Mouse (Mus musculus) cerebellum, adult 2 months (tissue): ENCODE data around the gene Grk3. TPM values are rescaled to one million over a fixed set of nuclear protein-coding genes. Genes with fewer than 3 reads are reported as not detected.

Experiments
- DNase-seq, 2 experiments: peaks; one replicate each; pipeline ENCODE4 v3.0.0; 2021
- H3K27ac ChIP-seq: fragments of 200-500 bp; 2 replicates; pipeline ENCODE4 v1.5.1; 2012; ENCODE audit warnings: low read length, control low read depth, inconsistent platforms; ENCODE audit not compliant: insufficient read depth
- H3K27me3 ChIP-seq: fragments of 200-500 bp; 2 replicates; pipeline ENCODE4 v1.6.1; 2012; ENCODE audit warnings: inconsistent platforms, mild to moderate bottlenecking, low read length, moderate library complexity; ENCODE audit not compliant: control insufficient read depth, insufficient read depth
- H3K4me1 ChIP-seq: fragments of 200-500 bp; 2 replicates; pipeline ENCODE4 v1.6.1; 2011; ENCODE audit warnings: low read length; ENCODE audit not compliant: control insufficient read depth, insufficient read depth
- H3K4me3 ChIP-seq: fragments of 200-500 bp; replicated peaks from 2 replicates; pipeline ENCODE3; 2011; ENCODE audit warnings: mild to moderate bottlenecking, low read depth, low read length, control low read depth; ENCODE audit not compliant: insufficient read depth
- CTCF ChIP-seq: fragments of 200-500 bp; IDR thresholded peaks from 2 replicates; pipeline ENCODE4 v1.5.1; 2011; ENCODE audit warnings: low read depth, mild to moderate bottlenecking, control low read depth, low read length, moderate library complexity, borderline replicate concordance; ENCODE audit not compliant: insufficient read depth
- POLR2A ChIP-seq: fragments of 200-500 bp; IDR thresholded peaks from 2 replicates; pipeline ENCODE4 v1.6.1; 2011; ENCODE audit warnings: low read length, control low read depth, borderline replicate concordance; ENCODE audit not compliant: insufficient read depth
- WGBS: fragments of 180-500 bp; shearing (Covaris S2); methylation state at CpG from one replicate; pipeline ENCODE4 v1.1.7; 2018; 5-methylcytosine and 5-hydroxymethylcytosine counted together
- polyA plus RNA-seq: library from polyadenylated mRNA; depleted of rRNA; stranded (reverse); fragments of >200 nt; gene quantifications from 2 replicates; pipeline ENCODE4 v1.2.3, GENCODE M21; 2012

The Grk3 gene
- polyA plus RNA-seq, 1 experiment: 58.0 TPM

DNA sequence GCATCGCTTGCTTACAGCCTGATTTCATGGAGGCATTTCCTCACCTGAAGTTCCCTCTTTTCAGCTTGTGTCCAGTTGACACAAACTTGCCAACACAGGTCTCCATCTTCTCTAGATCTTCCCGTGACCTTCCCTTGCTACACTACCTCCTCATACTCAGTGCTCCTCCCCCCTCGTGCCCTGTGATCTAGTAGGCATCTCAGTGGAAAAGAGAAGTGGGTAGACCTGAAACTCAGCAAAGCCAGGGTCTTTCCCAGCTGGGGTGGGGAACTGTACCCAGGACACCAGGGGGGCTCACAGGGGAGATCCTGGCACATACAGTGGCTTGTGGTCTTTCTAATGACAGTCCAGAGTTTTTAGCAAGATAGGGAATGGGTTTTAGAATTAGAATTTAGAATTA is 64.7 kb downstream of the Grk3 start:
- Histone ChIP-seq H3K4me3 (no peak overlapping the region), H3K27me3 (no peaks in the 10 kb centered on the region), H3K27ac (no peak overlapping the region), H3K4me1 (peaks cover 7% of the 10 kb centered on the region)
- 90% methylated on average over 3 of the region's 3 CpGs for WGBS
- no peak for DNase-seq
- no peak for TF ChIP-seq POLR2A
- no peak for TF ChIP-seq CTCF

DNA sequence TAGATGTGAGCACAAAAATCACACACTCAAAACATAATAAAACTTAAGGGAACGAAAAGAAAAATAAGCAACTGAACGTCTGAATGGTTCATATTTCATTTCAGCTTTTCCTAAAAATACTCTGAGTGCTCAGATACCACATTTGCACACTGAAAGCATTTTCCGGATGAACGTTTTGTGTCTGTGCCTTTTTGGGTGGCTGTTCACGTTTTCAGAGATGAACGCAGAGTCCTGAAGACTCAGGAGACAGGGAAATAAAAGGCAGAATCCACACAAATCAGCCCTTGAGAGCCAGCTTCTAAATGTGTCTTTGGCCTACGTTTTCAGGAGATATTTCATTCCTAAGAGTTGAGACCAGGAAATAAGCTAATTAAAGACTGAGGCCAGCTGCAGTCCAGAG is 69.7 kb downstream of the Grk3 start:
- WGBS: 85% methylated on average over 7 of the region's 7 CpGs
- Histone ChIP-seq H3K27me3 (no peaks in the 10 kb centered on the region), H3K4me1 (peaks cover 11% of the 10 kb centered on the region), H3K4me3 (no peak overlapping the region), H3K27ac (no peak overlapping the region)
- no peak for DNase-seq
- no peak for TF ChIP-seq CTCF
- no peak for TF ChIP-seq POLR2A

DNA sequence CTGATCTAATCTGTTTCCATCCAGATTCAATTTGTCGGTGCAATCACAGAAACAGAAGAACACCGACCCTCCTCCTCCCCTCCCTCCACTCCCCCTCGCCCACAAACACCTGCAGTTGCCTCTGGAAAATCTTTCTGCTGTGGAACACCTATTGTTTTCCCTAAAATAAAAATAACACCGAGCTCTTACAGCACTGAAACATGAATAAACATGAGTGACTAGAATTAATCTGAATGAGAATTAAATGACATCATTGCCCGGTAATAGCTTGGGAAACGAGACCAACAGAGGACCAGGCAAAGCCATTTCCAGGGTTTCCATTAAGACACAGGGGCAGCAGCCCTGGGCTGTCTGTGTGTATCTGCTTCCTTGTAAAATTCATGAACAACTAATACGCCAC is 73.3 kb downstream of the Grk3 start:
- Histone ChIP-seq H3K4me3 (no peak overlapping the region), H3K4me1 (peaks cover 11% of the 10 kb centered on the region), H3K27ac (no peak overlapping the region), H3K27me3 (no peaks in the 10 kb centered on the region)
- no peak for TF ChIP-seq CTCF
- no peak for TF ChIP-seq POLR2A
- DNase-seq: no peak
- 68% methylated on average over 7 of the region's 7 CpGs for WGBS

DNA sequence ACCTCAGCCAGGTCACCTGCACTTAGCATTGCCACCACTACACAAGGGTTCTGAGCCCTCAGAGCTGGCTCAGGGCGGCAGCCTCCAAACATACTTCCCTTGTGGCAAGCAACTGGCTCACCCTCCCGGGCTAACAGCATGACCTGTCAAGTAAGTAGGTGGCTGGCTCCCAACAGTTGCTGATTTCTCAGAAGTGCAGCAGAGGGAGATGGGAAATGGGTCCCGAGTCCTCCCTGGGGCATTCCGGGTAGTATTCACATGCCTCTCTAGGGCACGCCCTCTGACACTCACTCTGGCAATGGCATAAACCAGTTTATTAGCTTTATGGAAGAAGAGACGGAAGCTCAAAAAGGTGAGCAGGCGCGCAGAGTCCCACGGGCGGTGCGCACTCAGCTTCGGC is 74.6 kb downstream of the Grk3 start:
- 89% methylated on average over 12 of the region's 12 CpGs for WGBS
- no peak for DNase-seq
- no peak overlapping the region for H3K27ac ChIP-seq
- no peak overlapping the region for H3K4me3 ChIP-seq
- H3K27me3 ChIP-seq: no peaks in the 10 kb centered on the region
- peaks cover 11% of the 10 kb centered on the region for H3K4me1 ChIP-seq
- TF ChIP-seq CTCF: no peak
- no peak for TF ChIP-seq POLR2A

DNA sequence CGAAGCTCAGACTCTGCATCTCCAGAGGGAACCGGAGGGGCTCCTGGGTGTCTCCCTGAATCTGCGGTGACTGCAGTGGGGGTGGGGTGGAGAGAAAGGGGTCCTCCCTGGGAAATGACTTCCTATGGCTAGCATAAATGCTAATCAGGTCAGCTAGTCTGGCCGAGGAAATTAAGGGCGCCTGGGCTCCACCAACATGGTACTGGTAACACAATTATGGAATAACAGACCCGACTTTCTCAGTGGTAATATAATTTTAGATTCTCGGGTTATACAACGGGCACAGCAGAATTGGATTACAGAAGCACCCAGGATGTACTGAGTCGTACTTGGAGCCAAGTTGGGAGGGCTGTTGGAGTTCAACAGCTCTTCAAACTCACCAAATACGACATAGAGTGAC is 79.0 kb downstream of the Grk3 start:
- H3K27me3 ChIP-seq: no peaks in the 10 kb centered on the region
- H3K4me1 ChIP-seq: peaks cover 2% of the 10 kb centered on the region; the same call in 1 of the 2 replicates
- no peak overlapping the region for H3K27ac ChIP-seq
- no peak for TF ChIP-seq POLR2A
- TF ChIP-seq CTCF: no peak
- 75% methylated on average over 10 of the region's 10 CpGs for WGBS
- no peak overlapping the region for H3K4me3 ChIP-seq
- no peak for DNase-seq

DNA sequence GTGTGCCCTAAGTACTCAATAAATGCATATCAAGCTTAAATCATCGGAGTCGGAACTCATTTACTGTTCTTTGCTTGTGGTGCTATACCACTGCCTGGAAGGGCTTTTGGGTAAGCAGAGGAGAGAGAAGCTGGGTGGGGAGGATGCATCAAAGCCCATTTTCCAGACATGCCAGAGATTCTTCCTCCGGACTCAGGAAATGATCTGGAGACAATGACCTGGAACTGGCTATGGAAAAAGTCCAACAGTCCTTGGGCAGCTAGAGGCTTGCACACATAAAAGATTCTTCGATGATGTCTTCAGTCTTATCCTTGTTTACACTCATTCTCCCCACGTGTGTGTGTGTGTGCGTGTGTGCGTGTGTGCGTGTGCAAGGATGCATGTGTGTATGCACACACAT is 80.2 kb downstream of the Grk3 start:
- no peak for TF ChIP-seq POLR2A
- TF ChIP-seq CTCF: no peak
- Histone ChIP-seq H3K27ac (no peak overlapping the region), H3K27me3 (no peaks in the 10 kb centered on the region), H3K4me3 (no peak overlapping the region), H3K4me1 (peaks cover 2% of the 10 kb centered on the region; the same call in 1 of the 2 replicates)
- 89% methylated on average over 8 of the region's 8 CpGs for WGBS
- no peak for DNase-seq

DNA sequence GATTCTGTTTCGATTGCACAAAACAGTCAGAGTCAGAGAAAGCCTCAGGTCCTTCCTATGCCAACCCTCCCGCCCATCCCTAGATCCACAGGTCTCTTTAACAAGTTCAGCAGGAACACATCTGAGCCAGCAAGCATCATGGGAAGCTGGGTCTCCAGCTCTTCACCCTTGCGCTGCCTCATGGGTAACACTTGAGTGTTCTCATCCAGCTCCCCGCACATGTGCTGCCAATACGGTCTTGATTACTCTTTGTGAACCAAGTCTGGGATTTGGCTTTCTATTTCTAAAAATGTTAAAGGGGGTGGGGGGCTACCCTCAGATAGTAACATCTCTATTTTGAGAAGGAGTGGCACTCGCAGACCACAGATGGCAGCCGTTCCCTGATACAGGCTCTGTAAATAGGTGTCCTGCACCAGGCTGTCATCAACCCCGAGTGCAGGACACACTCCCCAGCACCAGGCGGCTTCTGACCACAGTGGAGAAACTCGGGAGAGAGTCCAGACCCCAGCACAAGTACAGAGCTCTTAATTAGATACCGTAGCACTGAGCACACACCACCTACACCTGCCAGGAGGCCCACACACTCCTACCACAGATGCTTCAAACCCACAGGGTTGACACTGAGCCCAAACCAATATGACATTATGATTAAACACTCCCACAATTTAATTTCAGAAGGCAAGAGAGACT is 82.6 kb downstream of the Grk3 start:
- TF ChIP-seq CTCF (no peak), POLR2A (no peak)
- peaks cover 2% of the 10 kb centered on the region; the same call in 1 of the 2 replicates for H3K4me1 ChIP-seq
- DNase-seq: no peak
- 70% methylated on average over 11 of the region's 11 CpGs for WGBS
- H3K27me3 ChIP-seq: no peaks in the 10 kb centered on the region
- H3K27ac ChIP-seq: no peak overlapping the region
- H3K4me3 ChIP-seq: no peak overlapping the region

DNA sequence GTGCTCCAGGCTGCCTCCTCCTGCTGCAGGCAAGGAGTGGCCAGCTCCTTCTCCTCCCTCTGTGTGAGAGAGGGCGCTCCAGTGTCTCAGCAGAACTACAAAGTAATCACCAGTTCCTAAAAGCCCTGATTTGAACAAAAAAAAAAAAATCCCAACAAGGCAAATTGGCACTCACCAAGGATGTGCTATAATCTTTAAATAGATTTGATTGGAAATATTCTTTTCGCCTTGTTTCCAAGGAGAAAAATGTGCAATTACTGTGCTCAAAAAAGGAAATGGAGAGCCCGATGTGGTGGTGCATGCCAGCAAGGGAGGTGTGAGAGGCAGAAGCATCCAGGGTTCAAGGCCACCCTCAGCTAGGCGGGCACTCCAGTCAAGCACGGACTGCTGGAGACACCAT is 83.7 kb downstream of the Grk3 start:
- WGBS: 85% methylated on average over 5 of the region's 5 CpGs
- no peak overlapping the region for H3K27ac ChIP-seq

More for the DNA sequence above, 83.7 kb downstream of the Grk3 start:
- Histone ChIP-seq H3K27me3 (no peaks in the 10 kb centered on the region), H3K4me1 (peaks cover 2% of the 10 kb centered on the region; the same call in 1 of the 2 replicates), H3K4me3 (no peak overlapping the region)
- TF ChIP-seq POLR2A (no peak), CTCF (no peak)
- no peak for DNase-seq
